Mouse (Mus musculus) E14TG2a.4 (cell line): ENCODE results near the gene Lrig2.

ENCODE experiments used
- CTCF ChIP-seq: conservative IDR thresholded peaks from 2 replicates; pipeline ENCODE4 v1.5.1; 2014; ENCODE audit warnings: low read length
- NANOG ChIP-seq: IDR thresholded peaks from 2 replicates; pipeline ENCODE4 v1.6.1; 2014; ENCODE audit warnings: borderline replicate concordance, low read length, mixed read lengths

GRCm38 (mm10) chr3:104400126-104400525 lies 111.6 kb downstream of the Lrig2 start:
- TF ChIP-seq CTCF (no peak), NANOG (no peak)
